Mouse (Mus musculus) midbrain, embryonic 12.5 days (tissue): Measurements from ENCODE around the gene Epop. TPM values are rescaled to one million over a fixed set of nuclear protein-coding genes. Genes with fewer than 3 reads are reported as not detected.
"Not testable (repeated sequence)": the region's sequence is repeated elsewhere in the genome, so short reads cannot be mapped to it uniquely, and the experiment has no call there.

ENCODE experiments used
- ATAC-seq: fragments of 200-750 bp; cut with Nextera tagmentation; 2 replicates; pipeline ENCODE4 v1.8.0; 2017; ENCODE audit warnings: low read depth, moderate TSS enrichment, moderate library complexity; ENCODE audit not compliant: low FRiP score
- H3K27ac ChIP-seq: fragments of 300-500 bp; sonication (generic); replicated peaks from 2 replicates; pipeline ENCODE4 v1.5.1; 2016; ENCODE audit warnings: mild to moderate bottlenecking
- H3K27me3 ChIP-seq: fragments of 300-500 bp; sonication (generic); 2 replicates; pipeline ENCODE4 v1.6.1; 2016; ENCODE audit warnings: mild to moderate bottlenecking
- H3K36me3 ChIP-seq: fragments of 300-500 bp; sonication (generic); 2 replicates; pipeline ENCODE4 v1.6.1; 2016
- H3K4me1 ChIP-seq: fragments of 300-500 bp; sonication (generic); 2 replicates; pipeline ENCODE4 v1.6.1; 2016
- H3K4me2 ChIP-seq: fragments of 300-500 bp; sonication (generic); replicated peaks from 2 replicates; pipeline ENCODE4 v1.6.1; 2016; ENCODE audit warnings: mild to moderate bottlenecking, moderate library complexity
- H3K4me3 ChIP-seq: fragments of 300-500 bp; sonication (generic); 2 replicates; pipeline ENCODE4 v1.5.1; 2016; ENCODE audit warnings: mild to moderate bottlenecking
- H3K9ac ChIP-seq: fragments of 300-500 bp; sonication (generic); replicated peaks from 2 replicates; pipeline ENCODE4 v1.6.1; 2016; ENCODE audit warnings: mild to moderate bottlenecking, moderate library complexity
- H3K9me3 ChIP-seq: fragments of 300-500 bp; sonication (generic); 2 replicates; pipeline ENCODE4 v1.6.1; 2016; ENCODE audit warnings: mild to moderate bottlenecking
- WGBS: fragments of 180-500 bp; shearing (Covaris S2); methylation state at CpG from one replicate; pipeline ENCODE4 v1.1.7; 2016; 5-methylcytosine and 5-hydroxymethylcytosine counted together
- polyA plus RNA-seq: library from polyadenylated mRNA; unstranded; fragments of >200 nt; fragmentation: Nextera tagmentation; extraction: Ambion mirVana; gene quantifications from 2 replicates; pipeline ENCODE4 v1.2.1, GENCODE M21; 2016

Epop gene
- polyA plus RNA-seq, 1 experiment from 2014 or later = 14.2 TPM

DNA sequence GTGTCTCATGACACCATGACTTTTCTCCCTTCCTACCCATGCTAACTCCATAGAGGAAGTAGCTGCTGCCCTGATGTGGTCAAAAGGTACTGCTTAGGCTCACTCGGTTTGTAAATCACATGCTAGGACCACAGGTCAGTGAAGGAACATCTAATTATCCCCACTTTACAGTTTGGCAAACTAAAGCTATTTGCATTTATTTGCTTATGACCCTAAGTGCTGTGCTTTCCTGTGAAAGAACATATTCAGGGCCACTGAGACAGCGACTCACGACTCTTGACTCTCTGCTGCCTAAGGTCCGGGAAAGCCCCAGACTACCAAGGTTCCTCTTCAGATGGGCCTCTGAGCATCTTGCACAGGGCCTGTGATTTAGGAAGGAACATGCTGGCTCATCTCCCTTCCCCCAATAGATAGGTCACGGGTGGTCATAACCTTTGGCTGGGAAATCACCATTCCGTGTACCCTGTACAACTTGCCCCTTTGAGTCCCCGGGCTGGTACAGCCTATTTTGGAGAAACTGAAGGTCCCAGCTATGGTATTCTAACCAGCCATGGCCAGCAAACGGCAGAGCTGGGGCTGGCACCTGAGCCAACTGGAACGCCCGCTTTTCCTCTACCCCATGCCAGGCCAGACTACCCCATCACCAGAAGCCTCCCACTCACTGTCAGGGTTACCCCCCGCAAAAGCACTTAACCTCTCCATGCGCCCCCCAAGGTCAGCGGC lies 29.9 kb upstream of the Epop start:
- ATAC-seq = no peak
- Histone ChIP-seq H3K4me1 (peaks cover 44% of the 10 kb centered on the region), H3K27me3 (peaks cover 32% of the 10 kb centered on the region), H3K9ac (peak overlapping the region; percentile 80), H3K9me3 (no peaks in the 10 kb centered on the region), H3K4me3 (peak overlapping the region; percentile 65), H3K36me3 (no peaks in the 10 kb centered on the region), H3K4me2 (peak overlapping the region; percentile 83), H3K27ac (peak overlapping the region; percentile 70)
- WGBS = 14% methylated on average over 13 of the region's 13 CpGs

DNA sequence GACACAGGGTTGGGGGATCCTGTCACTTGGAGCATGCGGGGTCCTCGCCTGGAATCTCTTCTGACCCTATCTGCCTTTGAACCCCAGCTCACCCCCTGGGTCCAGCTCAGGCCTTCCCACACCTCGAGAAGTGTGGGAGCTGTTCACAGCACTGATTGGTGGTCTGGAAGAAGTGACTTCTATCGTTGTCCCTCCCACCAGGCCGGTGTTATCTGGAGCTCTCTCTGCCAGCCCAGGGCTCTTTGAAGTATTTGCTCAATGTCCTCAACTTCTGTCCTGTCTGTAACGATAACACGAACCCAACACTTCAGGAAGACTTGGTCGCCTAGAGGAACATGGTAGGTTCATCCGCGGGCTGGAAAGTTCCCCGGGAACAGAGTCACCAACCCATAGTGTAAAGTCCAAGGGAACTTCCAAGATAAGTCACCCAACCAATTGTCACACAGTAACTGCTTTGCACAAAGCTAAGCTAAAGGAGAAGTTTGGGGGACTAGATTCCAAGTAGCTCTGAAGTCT lies 29.3 kb upstream of the Epop start:
- ATAC-seq = no peak
- H3K27ac ChIP-seq = no peak overlapping the region
- no peak overlapping the region for H3K4me3 ChIP-seq
- H3K27me3 ChIP-seq = peaks cover 32% of the 10 kb centered on the region
- peak overlapping the region; percentile 83 for H3K4me2 ChIP-seq
- no peaks in the 10 kb centered on the region for H3K36me3 ChIP-seq
- no peak overlapping the region for H3K9ac ChIP-seq
- 71% methylated on average over 11 of the region's 11 CpGs for WGBS
- H3K9me3 ChIP-seq = no peaks in the 10 kb centered on the region
- H3K4me1 ChIP-seq = peaks cover 38% of the 10 kb centered on the region

GRCm38 (mm10) chr11:97657967-97658366 lies 28.5 kb upstream of the Epop start:
- H3K36me3 ChIP-seq, H3K4me3 ChIP-seq, H3K9ac ChIP-seq, H3K4me2 ChIP-seq, H3K27ac ChIP-seq, ATAC-seq, H3K9me3 ChIP-seq: not testable (repeated sequence)
- H3K4me1 ChIP-seq = peaks cover 38% of the 10 kb centered on the region
- H3K27me3 ChIP-seq = peaks cover 32% of the 10 kb centered on the region
- 90% methylated on average over 6 of the region's 6 CpGs for WGBS

DNA sequence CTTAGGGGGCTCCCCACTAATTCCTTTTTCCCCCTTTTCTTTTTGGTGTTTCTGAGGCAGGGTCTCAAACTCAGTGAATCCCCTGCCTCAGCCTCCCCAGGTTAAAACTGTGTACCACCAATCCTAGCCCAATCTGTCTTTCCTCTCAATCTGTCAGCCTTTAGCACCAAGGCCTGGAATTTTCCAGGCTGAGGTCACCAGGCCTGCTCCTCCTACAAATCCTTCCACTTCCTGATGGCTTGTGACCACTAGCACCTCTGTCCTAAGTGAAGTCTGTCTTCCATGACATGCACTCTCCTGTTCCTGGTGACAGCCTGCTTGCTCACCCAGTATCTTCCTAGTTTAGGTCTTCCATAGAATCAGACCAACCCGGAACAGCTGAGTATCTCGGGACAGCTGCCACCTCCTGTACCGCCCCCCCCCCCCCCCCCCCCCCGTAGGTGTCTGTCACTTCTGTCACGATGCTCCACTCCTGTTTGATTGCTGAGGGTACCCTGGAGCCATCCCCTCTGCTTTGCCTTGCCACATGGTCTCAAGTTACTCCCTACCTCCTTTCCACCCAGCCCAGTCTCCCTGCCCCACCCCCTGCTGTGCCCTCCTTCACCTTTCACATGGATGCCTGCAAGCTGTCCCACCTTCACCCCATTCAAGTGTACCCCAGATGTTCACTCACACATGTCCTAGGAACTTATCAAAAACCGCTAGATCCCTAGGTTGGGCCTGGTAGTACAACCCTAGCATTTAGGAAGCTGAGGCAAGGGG lies 27.9 kb upstream of the Epop start:
- Histone ChIP-seq H3K4me3 (no peak overlapping the region), H3K9ac (no peak overlapping the region), H3K4me2 (no peak overlapping the region), H3K27ac (no peak overlapping the region), H3K4me1 (peaks cover 33% of the 10 kb centered on the region), H3K36me3 (no peaks in the 10 kb centered on the region), H3K27me3 (peaks cover 29% of the 10 kb centered on the region), H3K9me3 (no peaks in the 10 kb centered on the region)
- no peak for ATAC-seq
- 54% methylated on average over 5 of the region's 6 CpGs for WGBS

DNA sequence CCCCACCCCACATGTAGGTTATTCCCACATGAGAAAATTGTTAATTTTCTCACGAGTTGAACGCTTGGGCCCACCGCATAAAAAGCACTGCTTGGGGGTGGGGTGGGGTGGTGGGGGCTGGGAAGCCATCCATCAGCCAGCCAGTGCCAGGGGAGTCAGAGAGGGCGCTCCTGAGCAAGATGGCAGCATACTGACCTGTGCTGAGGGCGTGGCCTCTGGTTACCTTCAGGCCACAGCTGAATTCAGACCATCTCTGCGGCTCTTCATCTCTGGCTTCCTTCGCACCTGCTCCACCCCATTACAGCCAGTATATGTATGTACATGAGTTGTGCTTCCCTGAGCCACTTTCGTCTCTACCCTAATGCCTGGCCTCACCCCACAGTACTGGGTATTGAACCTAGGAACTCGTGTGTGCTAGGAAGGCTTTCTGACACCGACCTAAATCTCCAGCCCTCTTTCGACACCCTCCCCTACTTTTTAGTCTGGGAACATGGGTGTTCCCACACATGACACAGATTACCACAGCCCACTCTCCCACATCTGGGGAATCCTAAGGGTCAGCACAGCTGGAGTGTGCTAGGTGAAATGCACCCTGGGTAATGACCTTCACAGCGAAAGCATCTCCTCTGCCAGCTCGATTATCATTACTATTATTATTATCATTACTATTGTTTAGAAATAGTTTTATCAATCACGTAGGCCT lies 26.9 kb upstream of the Epop start:
- Histone ChIP-seq H3K9ac (no peak overlapping the region), H3K36me3 (no peaks in the 10 kb centered on the region), H3K27me3 (peaks cover 20% of the 10 kb centered on the region), H3K9me3 (no peaks in the 10 kb centered on the region), H3K4me2 (no peak overlapping the region), H3K4me1 (peaks cover 24% of the 10 kb centered on the region), H3K4me3 (no peak overlapping the region), H3K27ac (no peak overlapping the region)
- WGBS = 73% methylated on average over 14 of the region's 14 CpGs
- ATAC-seq = no peak

DNA sequence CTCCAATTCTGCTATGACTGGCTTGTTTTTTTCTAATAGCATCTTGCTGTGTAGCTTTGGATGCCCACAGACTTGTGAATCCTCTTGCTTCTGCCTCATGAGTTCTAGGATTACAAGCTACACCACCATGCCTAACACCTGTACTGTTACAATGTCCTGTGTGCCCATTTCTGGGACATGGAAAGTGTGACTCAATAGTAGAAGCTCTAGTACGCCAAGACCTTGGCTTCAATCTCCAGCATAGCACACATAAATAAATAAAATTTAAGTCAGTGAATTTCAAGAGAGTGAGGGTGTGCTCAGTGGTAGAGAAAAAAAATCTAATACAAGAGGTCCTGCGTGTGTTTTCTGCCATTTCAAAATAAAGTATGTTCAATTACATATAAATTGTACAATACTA lies 24.7 kb upstream of the Epop start:
- Histone ChIP-seq H3K4me2 (no peak overlapping the region), H3K4me3 (no peak overlapping the region), H3K36me3 (no peaks in the 10 kb centered on the region), H3K27ac (no peak overlapping the region), H3K9ac (no peak overlapping the region), H3K27me3 (peaks cover 6% of the 10 kb centered on the region; the same call in 1 of the 2 replicates), H3K4me1 (peaks cover 9% of the 10 kb centered on the region), H3K9me3 (no peaks in the 10 kb centered on the region)
- WGBS = 83% methylated on average over 2 of the region's 2 CpGs
- no peak for ATAC-seq

GRCm38 (mm10) chr11:97653376-97653775 lies 23.9 kb upstream of the Epop start:
- H3K9me3 ChIP-seq, H3K4me2 ChIP-seq, H3K9ac ChIP-seq, H3K27me3 ChIP-seq, H3K4me3 ChIP-seq, ATAC-seq, H3K27ac ChIP-seq, H3K36me3 ChIP-seq, H3K4me1 ChIP-seq: not testable (repeated sequence)
- 94% methylated on average over 11 of the region's 11 CpGs for WGBS

DNA sequence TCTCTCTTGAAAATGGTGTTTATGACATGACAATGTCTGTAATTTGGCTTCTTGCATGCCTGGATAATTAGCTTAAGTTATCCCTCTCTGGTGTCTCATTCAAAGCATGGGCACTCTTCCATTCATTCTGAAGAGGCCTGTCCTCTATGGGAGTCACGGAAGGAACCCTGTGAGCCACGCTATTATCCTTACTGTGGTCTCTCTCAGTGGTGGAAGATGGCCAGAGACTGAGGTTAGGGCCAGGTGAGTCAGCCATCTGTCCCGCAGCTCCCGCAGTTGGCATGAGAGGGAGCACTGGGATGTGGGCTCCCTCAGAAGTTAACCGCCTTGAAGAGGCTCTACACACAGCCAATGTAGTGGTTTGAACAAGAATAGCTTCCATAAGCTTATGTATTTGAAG lies 20.8 kb upstream of the Epop start:
- no peak for ATAC-seq
- Histone ChIP-seq H3K9ac (no peak overlapping the region), H3K4me3 (no peak overlapping the region), H3K27ac (no peak overlapping the region), H3K9me3 (no peaks in the 10 kb centered on the region), H3K27me3 (no peaks in the 10 kb centered on the region), H3K4me2 (no peak overlapping the region), H3K36me3 (no peaks in the 10 kb centered on the region), H3K4me1 (peaks cover 3% of the 10 kb centered on the region; the same call in 1 of the 2 replicates)
- WGBS = 57% methylated on average over 5 of the region's 5 CpGs

DNA sequence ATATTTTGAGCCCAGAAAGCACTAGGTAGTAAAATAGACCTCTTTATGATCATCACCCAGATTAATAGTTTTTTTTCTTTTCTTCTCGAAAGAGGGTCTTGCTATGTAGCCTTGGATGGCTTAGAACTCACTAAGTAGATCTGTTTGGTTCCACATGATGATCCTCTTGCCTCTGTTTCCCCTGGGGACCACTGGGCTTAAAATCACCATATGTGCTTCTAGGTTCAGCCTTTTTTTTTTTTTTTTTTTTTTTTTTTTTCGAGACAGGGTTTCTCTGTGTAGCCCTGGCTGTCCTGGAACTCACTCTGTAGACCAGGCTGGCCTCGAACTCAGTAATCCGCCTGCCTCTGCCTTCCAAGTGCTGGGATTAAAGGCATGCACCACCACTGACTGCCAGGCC lies 19.0 kb upstream of the Epop start:
- 93% methylated on average over 3 of the region's 4 CpGs for WGBS
- not testable (repeated sequence) for H3K4me1 ChIP-seq, H3K27me3 ChIP-seq, ATAC-seq, H3K36me3 ChIP-seq, H3K4me3 ChIP-seq, H3K9ac ChIP-seq, H3K4me2 ChIP-seq, H3K9me3 ChIP-seq, H3K27ac ChIP-seq

GRCm38 (mm10) chr11:97644834-97645233 lies 15.3 kb upstream of the Epop start:
- ATAC-seq = no peak
- Histone ChIP-seq H3K9ac (no peak overlapping the region), H3K4me3 (no peak overlapping the region), H3K27ac (no peak overlapping the region), H3K36me3 (no peaks in the 10 kb centered on the region), H3K9me3 (no peaks in the 10 kb centered on the region), H3K4me1 (no peaks in the 10 kb centered on the region), H3K27me3 (no peaks in the 10 kb centered on the region), H3K4me2 (no peak overlapping the region)
- WGBS = 4% methylated on average over 6 of the region's 6 CpGs

DNA sequence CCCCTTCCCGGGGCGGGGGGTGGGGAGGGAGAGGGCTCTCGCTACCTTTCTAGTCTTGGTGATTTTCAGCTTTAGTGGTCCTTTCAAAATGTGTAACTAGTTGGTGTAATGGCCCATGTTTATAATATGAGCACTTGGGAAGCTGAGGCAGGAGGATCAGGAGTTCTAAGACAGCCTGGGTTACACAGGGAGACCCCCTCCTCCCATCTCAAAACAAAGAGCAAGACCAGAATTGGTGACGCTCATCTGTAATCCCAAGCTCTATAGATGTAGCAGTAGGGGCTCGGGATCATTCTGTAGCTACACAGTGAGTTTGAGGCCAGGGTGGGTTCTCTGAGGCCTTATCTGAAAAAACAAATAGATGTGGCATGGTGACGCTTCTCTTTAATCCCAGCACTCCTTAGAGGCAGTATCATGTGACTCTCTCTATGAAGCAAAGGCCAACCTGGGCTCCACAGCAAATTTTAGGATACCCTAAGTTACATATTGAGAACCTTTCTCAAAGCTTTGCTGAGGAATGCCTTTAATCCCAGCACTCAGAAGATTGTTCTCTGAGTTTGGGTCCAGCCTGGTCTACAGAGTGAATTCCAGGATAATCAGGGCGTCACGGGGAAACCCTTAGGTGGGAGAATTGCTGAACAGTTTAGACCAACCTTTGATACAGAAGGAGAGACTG lies 14.0 kb upstream of the Epop start:
- H3K27me3 ChIP-seq = no peaks in the 10 kb centered on the region
- no peak overlapping the region for H3K9ac ChIP-seq
- no peak overlapping the region for H3K4me3 ChIP-seq
- no peaks in the 10 kb centered on the region for H3K9me3 ChIP-seq
- H3K27ac ChIP-seq = no peak overlapping the region
- no peak overlapping the region for H3K4me2 ChIP-seq
- no peaks in the 10 kb centered on the region for H3K4me1 ChIP-seq
- WGBS = 83% methylated on average over 8 of the region's 8 CpGs
- ATAC-seq = no peak
- no peaks in the 10 kb centered on the region for H3K36me3 ChIP-seq
